ENCODE assay signal across 8 mouse cellular contexts in genomic region chr11:60416590-60416962, GRCm38 (mm10). TPM values are rescaled to one million over a fixed set of nuclear protein-coding genes. Genes with fewer than 3 reads are reported as not detected.
DNase-seq lines count a peak whose midpoint lies in the region; ATAC-seq lines count a peak whose summit lies in the region.

No protein-coding gene starts in this region.

- DNase-seq in heart, adult 11 months: no peak
- DNase-seq in hindbrain, embryonic 14.5 days (ENCODE audit: low spot score): no peak
- no peak for DNase-seq in adipocyte (ENCODE audit: low spot score)
- no peak for DNase-seq in B cell, adult 2 months
- DNase-seq in retina, postnatal 1 day: no peak

- under 1% methylated on average over 21 of the region's 21 CpGs for WGBS in heart, embryonic 16.5 days
- under 1% methylated on average over 21 of the region's 21 CpGs for WGBS in hindbrain, embryonic 14.5 days
- WGBS in midbrain, embryonic 13.5 days: under 1% methylated on average over 21 of the region's 21 CpGs

- H3K4me2 ChIP-seq in heart, embryonic 16.5 days (ENCODE audit: low read depth, low read length): peak overlapping the region; percentile 81
- peak overlapping the region; percentile 56 for H3K4me2 ChIP-seq in hindbrain, embryonic 14.5 days (replicated peaks)
- peak overlapping the region; percentile 95 for H3K4me2 ChIP-seq in midbrain, embryonic 13.5 days (replicated peaks)

- ATAC-seq in heart, embryonic 16.5 days (replicated peaks; ENCODE audit: extremely low read depth, insufficient read depth, low FRiP score): peak; percentile 45
- peak; percentile 0 for ATAC-seq in activated CD4-positive, CD25-positive, alpha-beta regulatory T cell, adult 4 months
- no peak; the same call in 1 of the 2 replicates for ATAC-seq in hindbrain, embryonic 14.5 days (ENCODE audit: low FRiP score)
- no peak; the same call in 1 of the 2 replicates for ATAC-seq in midbrain, embryonic 13.5 days

- H3K4me3 ChIP-seq in heart, embryonic 16.5 days (ENCODE audit: low read length): peak overlapping the region; percentile 82
- H3K4me3 ChIP-seq in hindbrain, embryonic 14.5 days (replicated peaks; ENCODE audit: low read length): peak overlapping the region; percentile 93
- H3K4me3 ChIP-seq in midbrain, embryonic 13.5 days (replicated peaks): peak overlapping the region; percentile 82

- no peaks in the 10 kb centered on the region for H3K36me3 ChIP-seq in heart, embryonic 16.5 days (ENCODE audit: control insufficient read depth, insufficient read depth)
- H3K36me3 ChIP-seq in hindbrain, embryonic 14.5 days (replicated peaks; ENCODE audit: control insufficient read depth, insufficient read depth): no peaks in the 10 kb centered on the region
- H3K36me3 ChIP-seq in midbrain, embryonic 13.5 days: no peaks in the 10 kb centered on the region

- peak overlapping the region; percentile 70 for H3K27ac ChIP-seq in heart, embryonic 16.5 days (ENCODE audit: low read length)
- peak overlapping the region; percentile 77 for H3K27ac ChIP-seq in hindbrain, embryonic 14.5 days
- H3K27ac ChIP-seq in midbrain, embryonic 13.5 days: peak overlapping the region; percentile 68

- peaks cover 18% of the 10 kb centered on the region for H3K4me1 ChIP-seq in heart, embryonic 16.5 days (ENCODE audit: control insufficient read depth, insufficient read depth, low read length)
- H3K4me1 ChIP-seq in hindbrain, embryonic 14.5 days (replicated peaks; ENCODE audit: control insufficient read depth, insufficient read depth, low read length): peaks cover 29% of the 10 kb centered on the region
- peaks cover 43% of the 10 kb centered on the region for H3K4me1 ChIP-seq in midbrain, embryonic 13.5 days (replicated peaks)

- H3K9ac ChIP-seq in heart, embryonic 16.5 days (ENCODE audit: low read length): peak overlapping the region; percentile 86
- H3K9ac ChIP-seq in hindbrain, embryonic 14.5 days: peak overlapping the region; percentile 77
- peak overlapping the region; percentile 85 for H3K9ac ChIP-seq in midbrain, embryonic 13.5 days (replicated peaks)

- H3K9me3 ChIP-seq in heart, embryonic 16.5 days (replicated peaks; ENCODE audit: control insufficient read depth, low read length): no peaks in the 10 kb centered on the region
- no peaks in the 10 kb centered on the region for H3K9me3 ChIP-seq in hindbrain, embryonic 14.5 days (ENCODE audit: control insufficient read depth, low read length)
- no peaks in the 10 kb centered on the region for H3K9me3 ChIP-seq in midbrain, embryonic 13.5 days

- H3K27me3 ChIP-seq in heart, embryonic 16.5 days (ENCODE audit: control insufficient read depth, insufficient read depth, low read length): no peaks in the 10 kb centered on the region
- H3K27me3 ChIP-seq in hindbrain, embryonic 14.5 days (ENCODE audit: control insufficient read depth, insufficient read depth, low read length): no peaks in the 10 kb centered on the region
- H3K27me3 ChIP-seq in midbrain, embryonic 13.5 days: no peaks in the 10 kb centered on the region

RNA-seq across cellular contexts. Expression of gene Gid4, which starts 0.4 kb away (rescaled TPM):
- polyA plus RNA-seq in heart, embryonic 16.5 days (2015; fragmentation: Nextera tagmentation; extraction: Ambion mirVana): 20.2 and 21.2 TPM in 2 replicates
- 10 to 100 TPM; 10.1 to 11.7 TPM for polyA plus RNA-seq in activated CD4-positive, CD25-positive, alpha-beta regulatory T cell, adult 4 months (2017; shearing (Covaris generic))
- 25.8 and 26.5 TPM in 2 replicates for polyA plus RNA-seq in hindbrain, embryonic 14.5 days (2014; fragmentation: Nextera tagmentation; extraction: Ambion mirVana)
- 20.4 and 23.3 TPM in 2 replicates for polyA plus RNA-seq in midbrain, embryonic 13.5 days (2015; fragmentation: Nextera tagmentation; extraction: Ambion mirVana)

RNA-seq across cellular contexts. Expression of gene Atpaf2, which starts 1.7 kb away (rescaled TPM):
- 58.2 and 59.4 TPM in 2 replicates for polyA plus RNA-seq in heart, embryonic 16.5 days (2015; fragmentation: Nextera tagmentation; extraction: Ambion mirVana)
- 10 to 100 TPM; 35.3 to 36.3 TPM for polyA plus RNA-seq in activated CD4-positive, CD25-positive, alpha-beta regulatory T cell, adult 4 months (2017; shearing (Covaris generic))
- 39.8 and 44.4 TPM in 2 replicates for polyA plus RNA-seq in hindbrain, embryonic 14.5 days (2014; fragmentation: Nextera tagmentation; extraction: Ambion mirVana)
- 39.4 and 42.9 TPM in 2 replicates for polyA plus RNA-seq in midbrain, embryonic 13.5 days (2015; fragmentation: Nextera tagmentation; extraction: Ambion mirVana)

RNA-seq across cellular contexts. Expression of gene Drg2, which starts 37.8 kb away (rescaled TPM):
- polyA plus RNA-seq in heart, embryonic 16.5 days (2015; fragmentation: Nextera tagmentation; extraction: Ambion mirVana): 65.7 and 65.8 TPM in 2 replicates
- polyA plus RNA-seq in activated CD4-positive, CD25-positive, alpha-beta regulatory T cell, adult 4 months (2017; shearing (Covaris generic)): 10 to 100 TPM; 49.7 to 57.8 TPM
- 86.5 and 95.8 TPM in 2 replicates for polyA plus RNA-seq in hindbrain, embryonic 14.5 days (2014; fragmentation: Nextera tagmentation; extraction: Ambion mirVana)
- polyA plus RNA-seq in midbrain, embryonic 13.5 days (2015; fragmentation: Nextera tagmentation; extraction: Ambion mirVana): 91.5 and 95.5 TPM in 2 replicates

RNA-seq across cellular contexts. Expression of gene Myo15, which starts 52.6 kb away (rescaled TPM):
- 0.04 and 0.13 TPM in 2 replicates for polyA plus RNA-seq in heart, embryonic 16.5 days (2015; fragmentation: Nextera tagmentation; extraction: Ambion mirVana)
- polyA plus RNA-seq in activated CD4-positive, CD25-positive, alpha-beta regulatory T cell, adult 4 months (2017; shearing (Covaris generic)): under 1 TPM in 1 of 2 experiments, not detected in 1; 0.03 TPM
- 0.31 and 0.35 TPM in 2 replicates for polyA plus RNA-seq in hindbrain, embryonic 14.5 days (2014; fragmentation: Nextera tagmentation; extraction: Ambion mirVana)
- 0.04 and 0.08 TPM in 2 replicates for polyA plus RNA-seq in midbrain, embryonic 13.5 days (2015; fragmentation: Nextera tagmentation; extraction: Ambion mirVana)

Comparison
In these comparisons a context has a peak if more than half of its experiments do, and no peak if none do; other contexts are left out.
1. ATAC-seq: peak in heart, embryonic 16.5 days (single experiment) and activated CD4-positive, CD25-positive, alpha-beta regulatory T cell, adult 4 months (single experiment); none in hindbrain, embryonic 14.5 days (single experiment) and midbrain, embryonic 13.5 days (single experiment).
2. Peak in every context shown above with its lines, with median percentiles within 50 percentile points of each other: H3K27ac ChIP-seq, H3K4me2 ChIP-seq, H3K4me3 ChIP-seq and H3K9ac ChIP-seq.